Mouse (Mus musculus) liver, adult 2 months (tissue): ENCODE measurements around the gene Card14. TPM values are rescaled to one million over a fixed set of nuclear protein-coding genes. Genes with fewer than 3 reads are reported as not detected.
A peak's percentile ranks its signal among the peaks of the same experiment; 100 is the strongest.

Source experiments
- DNase-seq: peaks from one replicate; pipeline ENCODE4 v3.0.0-alpha.2; 2011; ENCODE audit warnings: low read depth, low spot score; ENCODE audit errors: extremely low read depth
- H3K27ac ChIP-seq: fragments of 200-500 bp; replicated peaks from 2 replicates; pipeline ENCODE4 v1.5.1; 2012; ENCODE audit warnings: low read depth, mild to moderate bottlenecking, control low read depth, inconsistent platforms, low read length; ENCODE audit not compliant: insufficient read depth
- H3K27me3 ChIP-seq: fragments of 200-500 bp; 2 replicates; pipeline ENCODE4 v1.6.1; 2012; ENCODE audit warnings: mild to moderate bottlenecking, moderate library complexity, low read length, inconsistent platforms; ENCODE audit not compliant: control insufficient read depth, insufficient read depth
- H3K36me3 ChIP-seq: fragments of 200-500 bp; 2 replicates; pipeline ENCODE4 v1.6.1; 2012; ENCODE audit warnings: low read length, inconsistent platforms; ENCODE audit not compliant: control insufficient read depth, insufficient read depth
- H3K4me1 ChIP-seq: fragments of 200-500 bp; 2 replicates; pipeline ENCODE4 v1.6.1; 2011; ENCODE audit warnings: low read length; ENCODE audit not compliant: control insufficient read depth, insufficient read depth
- H3K4me3 ChIP-seq: fragments of 200-500 bp; 2 replicates; pipeline ENCODE4 v1.5.1; 2011; ENCODE audit warnings: low read depth, mild to moderate bottlenecking, control low read depth, low read length, moderate library complexity; ENCODE audit not compliant: insufficient read depth
- H3K79me2 ChIP-seq: fragments of 200-500 bp; 2 replicates; pipeline ENCODE4 v1.6.1; 2012; ENCODE audit warnings: inconsistent platforms, mild to moderate bottlenecking, low read length, moderate library complexity; ENCODE audit not compliant: control insufficient read depth, insufficient read depth
- H3K9ac ChIP-seq: fragments of 200-500 bp; 2 replicates; pipeline ENCODE4 v1.6.1; 2012; ENCODE audit warnings: low read depth, mild to moderate bottlenecking, control low read depth, inconsistent platforms, low read length
- CTCF ChIP-seq: fragments of 200-500 bp; IDR thresholded peaks from 2 replicates; pipeline ENCODE4 v1.5.1; 2011; ENCODE audit warnings: low read depth, low read length, control low read depth
- POLR2A ChIP-seq: fragments of 200-500 bp; IDR thresholded peaks from 2 replicates; pipeline ENCODE4 v1.6.1; 2011; ENCODE audit warnings: low read length, control low read depth; ENCODE audit not compliant: insufficient read depth; ENCODE audit errors: extremely low read depth
- WGBS: fragments of 180-500 bp; shearing (Covaris S2); methylation state at CpG from one replicate; pipeline ENCODE4 v1.1.7; 2018; 5-methylcytosine and 5-hydroxymethylcytosine counted together
- polyA plus RNA-seq: library from polyadenylated mRNA; depleted of rRNA; stranded (reverse); fragments of >200 nt; gene quantifications from 2 replicates; pipeline ENCODE4 v1.2.3, GENCODE M21; 2012
- total RNA-seq: library from RNA; depleted of rRNA; stranded (reverse); fragments of >200 nt; gene quantifications from 2 replicates; pipeline ENCODE4 v1.2.3, GENCODE M21; 2014

The Card14 gene
- total and polyA plus RNA-seq, 2 experiments = 0.09 to 0.22 TPM

GRCm38 (mm10) chr11:119375425-119375824 lies 67.9 kb downstream of the Card14 start:
- Histone ChIP-seq H3K79me2 (no peaks in the 10 kb centered on the region), H3K27me3 (no peaks in the 10 kb centered on the region), H3K36me3 (peaks cover 5% of the 10 kb centered on the region), H3K4me1 (no peaks in the 10 kb centered on the region; the same call in 1 of the 2 replicates), H3K27ac (no peak overlapping the region), H3K9ac (no peak overlapping the region), H3K4me3 (no peak overlapping the region)
- peak; percentile 8 for DNase-seq
- TF ChIP-seq POLR2A = no peak
- WGBS = 67% methylated on average over 6 of the region's 6 CpGs

GRCm38 (mm10) chr11:119377326-119377725 lies 69.8 kb downstream of the Card14 start:
- H3K27me3 ChIP-seq = no peaks in the 10 kb centered on the region
- TF ChIP-seq CTCF (no peak), POLR2A (no peak)
- H3K79me2 ChIP-seq = no peaks in the 10 kb centered on the region
- no peak overlapping the region for H3K27ac ChIP-seq
- DNase-seq = peak; percentile 25
- no peaks in the 10 kb centered on the region; the same call in 1 of the 2 replicates for H3K4me1 ChIP-seq
- no peak overlapping the region for H3K4me3 ChIP-seq
- no peak overlapping the region for H3K9ac ChIP-seq
- 90% methylated on average over 11 of the region's 11 CpGs for WGBS
- peaks cover 6% of the 10 kb centered on the region for H3K36me3 ChIP-seq

- no peaks in the 10 kb centered on the region; the same call in 1 of the 2 replicates for H3K4me1 ChIP-seq
- peaks cover 6% of the 10 kb centered on the region for H3K36me3 ChIP-seq
- no peak overlapping the region for H3K9ac ChIP-seq
- H3K27ac ChIP-seq = no peak overlapping the region
- 97% methylated on average over 1 of the region's 1 CpGs for WGBS
- no peak overlapping the region for H3K4me3 ChIP-seq
- DNase-seq = no peak
- no peaks in the 10 kb centered on the region for H3K27me3 ChIP-seq
- no peak for TF ChIP-seq POLR2A
- TF ChIP-seq CTCF = no peak
- H3K79me2 ChIP-seq = no peaks in the 10 kb centered on the region
These were observed 71.0 kb downstream of the Card14 start for GRCm38 (mm10) chr11:119378551-119378950.

GRCm38 (mm10) chr11:119381631-119382337 lies 74.2 kb downstream of the Card14 start:
- no peak for DNase-seq
- Histone ChIP-seq H3K4me1 (no peaks in the 10 kb centered on the region), H3K79me2 (no peaks in the 10 kb centered on the region), H3K27me3 (no peaks in the 10 kb centered on the region), H3K4me3 (no peak overlapping the region), H3K9ac (no peak overlapping the region), H3K27ac (no peak overlapping the region), H3K36me3 (peaks cover 6% of the 10 kb centered on the region)
- TF ChIP-seq CTCF = no peak
- no peak for TF ChIP-seq POLR2A
- WGBS = 84% methylated on average over 9 of the region's 9 CpGs

GRCm38 (mm10) chr11:119382338-119382850 lies 74.8 kb downstream of the Card14 start:
- TF ChIP-seq POLR2A = no peak
- no peak for TF ChIP-seq CTCF
- no peak overlapping the region for H3K4me3 ChIP-seq
- peaks cover 6% of the 10 kb centered on the region for H3K36me3 ChIP-seq
- no peak overlapping the region for H3K27ac ChIP-seq
- no peak for DNase-seq
- 81% methylated on average over 6 of the region's 6 CpGs for WGBS
- no peak overlapping the region for H3K9ac ChIP-seq
- H3K79me2 ChIP-seq = no peaks in the 10 kb centered on the region
- H3K27me3 ChIP-seq = no peaks in the 10 kb centered on the region
- H3K4me1 ChIP-seq = no peaks in the 10 kb centered on the region

GRCm38 (mm10) chr11:119384904-119385303 lies 77.3 kb downstream of the Card14 start:
- no peak for TF ChIP-seq POLR2A
- no peak for TF ChIP-seq CTCF
- Histone ChIP-seq H3K4me1 (peaks cover 4% of the 10 kb centered on the region), H3K79me2 (no peaks in the 10 kb centered on the region), H3K27ac (no peak overlapping the region), H3K36me3 (peaks cover 6% of the 10 kb centered on the region), H3K9ac (no peak overlapping the region), H3K4me3 (no peak overlapping the region), H3K27me3 (no peaks in the 10 kb centered on the region)
- DNase-seq = no peak
- 77% methylated on average over 4 of the region's 4 CpGs for WGBS
